In genomic region chr11:89777431-89777830, GRCm38 (mm10) we compare ENCODE assay signal across 18 mouse cellular contexts. TPM values are rescaled to one million over a fixed set of nuclear protein-coding genes. Genes with fewer than 3 reads are reported as not detected.
A peak's percentile ranks its signal among the peaks of the same experiment; 100 is the strongest.
DNase-seq lines count a peak whose midpoint lies in the region; ATAC-seq lines count a peak whose summit lies in the region.
"Had no signal": no experiment of that assay in that cellular context is flagged by ENCODE, and none has a peak within 500 bp of the region (broad histone marks: within the 10 kb centered on the region; RNA-seq: fewer than 3 reads in every experiment).

Gene Ankfn1 (minus strand): TSS chr11:89777653.

- H3K4me2 ChIP-seq in forebrain, embryonic 16.5 days (ENCODE audit: low read length): no peak within 1 kb of the TSS
- no peak within 1 kb of the TSS for H3K4me2 ChIP-seq in forebrain, embryonic 11.5 days (ENCODE audit: low read depth, low read length, severe bottlenecking)
- 0 out of 2 replicates have a peak within 1 kb of the TSS, but pooled peaks have one; percentile 19 for H3K4me2 ChIP-seq in limb, embryonic 13.5 days (replicated peaks)

- no peak within 1 kb of the TSS for H3K27ac ChIP-seq in forebrain, embryonic 16.5 days (ENCODE audit: low read length)
- H3K27ac ChIP-seq in forebrain, embryonic 11.5 days (ENCODE audit: low read depth, low read length): no peak within 1 kb of the TSS
- H3K27ac ChIP-seq in limb, embryonic 13.5 days: no peak within 1 kb of the TSS
- H3K27ac ChIP-seq: heart, adult 2 months had no signal

- no peak within 1 kb of the TSS for H3K4me3 ChIP-seq in forebrain, embryonic 16.5 days (replicated peaks; ENCODE audit: low read length)
- H3K4me3 ChIP-seq in forebrain, embryonic 11.5 days (ENCODE audit: low read depth, low read length): no peak within 1 kb of the TSS
- H3K4me3 ChIP-seq in limb, embryonic 13.5 days: no peak within 1 kb of the TSS
- H3K4me3 ChIP-seq: heart, adult 2 months had no signal

- H3K9me3 ChIP-seq in forebrain, embryonic 16.5 days (ENCODE audit: control insufficient read depth, low read length): no peaks in the 10 kb centered on the region
- no peaks in the 10 kb centered on the region for H3K9me3 ChIP-seq in forebrain, embryonic 11.5 days (ENCODE audit: control insufficient read depth, low read length)
- no peaks in the 10 kb centered on the region for H3K9me3 ChIP-seq in limb, embryonic 13.5 days

- ATAC-seq in forebrain, embryonic 16.5 days: no peak
- ATAC-seq in forebrain, embryonic 11.5 days (replicated peaks; ENCODE audit: low FRiP score): no peak
- ATAC-seq in limb, embryonic 13.5 days (ENCODE audit: low FRiP score, low read depth): no peak
- ATAC-seq: liver, postnatal 0 days had no signal

- no peaks in the 10 kb centered on the region for H3K4me1 ChIP-seq in forebrain, embryonic 16.5 days (replicated peaks; ENCODE audit: control insufficient read depth, insufficient read depth, low read length)
- no peaks in the 10 kb centered on the region for H3K4me1 ChIP-seq in forebrain, embryonic 11.5 days (replicated peaks; ENCODE audit: control insufficient read depth, insufficient read depth, low read length)
- H3K4me1 ChIP-seq in limb, embryonic 13.5 days: peaks cover 9% of the 10 kb centered on the region; the same call in 1 of the 2 replicates

- H3K9ac ChIP-seq in forebrain, embryonic 16.5 days (replicated peaks; ENCODE audit: low read depth, low read length): 0 out of 2 replicates have a peak within 1 kb of the TSS, but pooled peaks have one; percentile 6
- no peak within 1 kb of the TSS for H3K9ac ChIP-seq in forebrain, embryonic 11.5 days (ENCODE audit: low read length)
- H3K9ac ChIP-seq in limb, embryonic 13.5 days: no peak within 1 kb of the TSS
- H3K9ac ChIP-seq: liver, postnatal 0 days had no signal

- no peaks in the 10 kb centered on the region for H3K36me3 ChIP-seq in forebrain, embryonic 16.5 days (ENCODE audit: control insufficient read depth, insufficient read depth)
- H3K36me3 ChIP-seq in forebrain, embryonic 11.5 days (ENCODE audit: control insufficient read depth, insufficient read depth, low read length): no peaks in the 10 kb centered on the region
- no peaks in the 10 kb centered on the region for H3K36me3 ChIP-seq in limb, embryonic 13.5 days

- 27% methylated on average over 7 of the region's 7 CpGs for WGBS in forebrain, embryonic 16.5 days
- WGBS in forebrain, embryonic 11.5 days: 42% methylated on average over 7 of the region's 7 CpGs
- 23% methylated on average over 7 of the region's 7 CpGs for WGBS in limb, embryonic 13.5 days

- no peak for DNase-seq in forebrain, embryonic 11.5 days (ENCODE audit: low spot score)
- DNase-seq in left cerebral cortex, adult 8-10 months (ENCODE audit: low spot score in 2 of 2): no peak
- DNase-seq in left cerebral cortex, adult 11 months (ENCODE audit: low spot score): no peak
- DNase-seq in retina, postnatal 1 day: peak; percentile 3
- no peak for DNase-seq in retina, embryonic 14.5 days (ENCODE audit: low spot score)
- DNase-seq in thymus, postnatal 36 days: no peak
- DNase-seq: cerebellum, postnatal 14 days; gastrocnemius, postnatal 14 days; heart, adult 2 months; kidney, adult 2 months; kidney, postnatal 25 days; liver; liver, postnatal 0 days; lung, postnatal 14 days; thymus, adult 18-20 months had no signal

- H3K27me3 ChIP-seq in forebrain, embryonic 16.5 days (replicated peaks; ENCODE audit: control insufficient read depth, insufficient read depth, low read length): no peaks in the 10 kb centered on the region
- H3K27me3 ChIP-seq in forebrain, embryonic 11.5 days (ENCODE audit: control insufficient read depth, insufficient read depth, low read length): no peaks in the 10 kb centered on the region
- H3K27me3 ChIP-seq in limb, embryonic 13.5 days: peaks cover 11% of the 10 kb centered on the region

RNA-seq across cellular contexts. Expression of gene Ankfn1, which starts in this region (rescaled TPM):
- polyA plus RNA-seq in forebrain, embryonic 16.5 days (2015; fragmentation: Nextera tagmentation; extraction: Ambion mirVana): 3.1 and 5.2 TPM in 2 replicates
- 3.7 and 4.4 TPM in 2 replicates for polyA plus RNA-seq in forebrain, embryonic 11.5 days (2014; fragmentation: Nextera tagmentation; extraction: Ambion mirVana)
- 10 to 100 TPM in 3 of 4 experiments, 1 to 10 TPM in 1; 9.4 to 11.2 (median 10.5) TPM for total RNA-seq in left cerebral cortex, adult 8-10 months (2022)
- polyA plus RNA-seq in limb, embryonic 13.5 days (2015; fragmentation: Nextera tagmentation; extraction: Ambion mirVana): 0.49 and 0.52 TPM in 2 replicates
- total RNA-seq: CH12.LX; heart, adult 2 months had no signal
- polyA plus RNA-seq: liver, postnatal 0 days had no signal
